Mouse (Mus musculus): Measurements from ENCODE around the gene Spata25.

Spata25 gene

GRCm38 (mm10) chr2:164779481-164780086 lies 48.8 kb downstream of the Spata25 start, which contains the start of gene Tnnc2:
Gene Tnnc2 (minus strand): TSS chr2:164779967.
- DNase-seq, result no peak

GRCm38 (mm10) chr2:164778809-164779208 lies 49.5 kb downstream of the Spata25 start:
- DNase-seq, result no peak

GRCm38 (mm10) chr2:164778015-164778287 lies 50.4 kb downstream of the Spata25 start:
- no peak for DNase-seq

- DNase-seq, result no peak
Measured at GRCm38 (mm10) chr2:164777246-164778014, 50.9 kb downstream of the Spata25 start.

GRCm38 (mm10) chr2:164776801-164777200 lies 51.5 kb downstream of the Spata25 start:
- no peak for DNase-seq

Data from thymus, postnatal 4 days (tissue).